Mouse (Mus musculus) hematopoietic stem cell, adult 5-6 weeks (primary cell): ENCODE measurements at regions not wholly inside any gene's neighbourhood (a gene's known extent, or its start where the extent isn't known, plus 50 kb on each side); places are given as distances from the start of the nearest gene placed in this dataset.

Experiments used
- ATAC-seq, 2 experiments: fragments of 125-278 bp in 1 of 2; replicated peaks in 1 of 2; 2 replicates each; pipeline ENCODE4 v1.8.0; 2016 to 2017; ENCODE audit warnings: inconsistent platforms in 2 of 2, mild to moderate bottlenecking in 2 of 2, moderate number of reproducible peaks in 2 of 2, low read depth in 1 of 2, moderate TSS enrichment in 1 of 2; ENCODE audit not compliant: low FRiP score in 2 of 2, poor library complexity in 2 of 2, severe bottlenecking in 2 of 2, insufficient read depth in 1 of 2, low TSS enrichment in 1 of 2

GRCm38 (mm10) chr5:78621987-78622854 lies 1214.4 kb upstream of the Igfbp7 start:
- ATAC-seq: no peak

GRCm38 (mm10) chr5:78608317-78608716 lies 1200.5 kb upstream of the Igfbp7 start:
- ATAC-seq: no peak

- 0 out of 4 replicates have a peak, but pooled peaks of 1 of the 2 experiments have one; percentile 17 for ATAC-seq
These were observed 1194.8 kb upstream of the Igfbp7 start for GRCm38 (mm10) chr5:78602599-78602998.

GRCm38 (mm10) chr5:78584823-78585222 lies 1177.0 kb upstream of the Igfbp7 start:
- ATAC-seq: no peak

GRCm38 (mm10) chr5:78556946-78557345 lies 1149.1 kb upstream of the Igfbp7 start:
- no peak for ATAC-seq

GRCm38 (mm10) chr5:78535308-78535707 lies 1127.5 kb upstream of the Igfbp7 start:
- peak; percentile 94 to 98 for ATAC-seq
